Mouse (Mus musculus) embryonic fibroblast, embryonic 13.5 days (primary cell): ENCODE results near the gene Shisa2.

Source experiments
- CTCF ChIP-seq: IDR thresholded peaks from 2 replicates; pipeline ENCODE4 v1.5.1; 2011; ENCODE audit warnings: mild to moderate bottlenecking, control low read depth, low read length, moderate library complexity, borderline replicate concordance; ENCODE audit not compliant: insufficient read depth
- POLR2A ChIP-seq: IDR thresholded peaks from 2 replicates; pipeline ENCODE4 v1.6.1; 2011; ENCODE audit warnings: low read depth, mild to moderate bottlenecking, control low read depth, low read length, moderate library complexity

DNA sequence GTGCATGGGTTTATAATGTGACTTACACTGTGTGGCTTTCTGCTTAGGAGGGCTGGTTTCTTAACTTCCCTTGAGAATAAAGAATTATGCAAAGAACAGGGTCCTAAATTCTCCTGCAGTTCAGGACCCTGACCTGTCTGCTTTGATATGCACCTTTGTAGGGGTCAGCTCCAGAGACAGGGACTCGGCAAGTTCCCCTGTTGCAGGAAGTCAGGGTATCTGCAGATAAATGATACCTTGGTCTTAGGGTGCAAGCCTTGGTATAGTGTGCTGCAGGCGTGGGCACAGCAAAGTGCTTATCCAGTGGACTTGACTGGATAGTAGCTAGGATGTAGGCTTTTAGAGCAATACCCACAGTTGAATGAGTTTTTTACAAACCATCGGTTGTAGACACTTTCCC lies 19.8 kb downstream of the Shisa2 start:
- no peak for TF ChIP-seq POLR2A
- TF ChIP-seq CTCF, result no peak
